Mouse (Mus musculus) lung, postnatal 25 days (tissue): ENCODE measurements around the gene Krba1.

Source experiments
- DNase-seq: peaks from one replicate; pipeline ENCODE4 v3.0.0; 2022; ENCODE audit warnings: low spot score

The Krba1 gene

GRCm38 (mm10) chr6:48424074-48424473, 28.7 kb downstream of the Krba1 start:
- no peak for DNase-seq

- DNase-seq, result no peak
Measured at GRCm38 (mm10) chr6:48426956-48427355, 31.6 kb downstream of the Krba1 start.

- peak; percentile 42 for DNase-seq
Measured at GRCm38 (mm10) chr6:48428769-48429557, 33.6 kb downstream of the Krba1 start.

- no peak for DNase-seq
Measured at GRCm38 (mm10) chr6:48430748-48431147, 35.4 kb downstream of the Krba1 start.

GRCm38 (mm10) chr6:48432893-48433816, 37.8 kb downstream of the Krba1 start:
- DNase-seq, result peak; percentile 14

GRCm38 (mm10) chr6:48434651-48435050, 39.3 kb downstream of the Krba1 start:
- no peak for DNase-seq

GRCm38 (mm10) chr6:48435111-48435510, 39.7 kb downstream of the Krba1 start:
- DNase-seq, result no peak

- DNase-seq, result no peak
Measured at GRCm38 (mm10) chr6:48435706-48436349, 40.4 kb downstream of the Krba1 start.

GRCm38 (mm10) chr6:48437679-48438376, 42.4 kb downstream of the Krba1 start:
- no peak for DNase-seq

GRCm38 (mm10) chr6:48438475-48439125, 43.2 kb downstream of the Krba1 start:
- no peak for DNase-seq

GRCm38 (mm10) chr6:48439654-48440053, 44.3 kb downstream of the Krba1 start:
- DNase-seq, result no peak

GRCm38 (mm10) chr6:48440306-48441014, 45.1 kb downstream of the Krba1 start:
- DNase-seq, result no peak

GRCm38 (mm10) chr6:48443592-48444309, 48.4 kb downstream of the Krba1 start:
- DNase-seq, result peak; percentile 96

GRCm38 (mm10) chr6:48444310-48445180, 49.2 kb downstream of the Krba1 start:
- peak; percentile 81 for DNase-seq

- peak; percentile 65 for DNase-seq
Measured at GRCm38 (mm10) chr6:48445181-48446101, 50.1 kb downstream of the Krba1 start, which contains the start of gene Zfp467. Zfp467 (minus strand) TSS chr6:48445825.

GRCm38 (mm10) chr6:48446256-48446655, 50.9 kb downstream of the Krba1 start:
- DNase-seq, result no peak

GRCm38 (mm10) chr6:48446896-48447295, 51.5 kb downstream of the Krba1 start:
- no peak for DNase-seq

GRCm38 (mm10) chr6:48447929-48448328, 52.5 kb downstream of the Krba1 start, which contains the start of gene Sspo:
Sspo (plus strand) TSS chr6:48448229.
- DNase-seq, result no peak
